Mouse (Mus musculus): ENCODE data around the gene Lrfn4.

DNA sequence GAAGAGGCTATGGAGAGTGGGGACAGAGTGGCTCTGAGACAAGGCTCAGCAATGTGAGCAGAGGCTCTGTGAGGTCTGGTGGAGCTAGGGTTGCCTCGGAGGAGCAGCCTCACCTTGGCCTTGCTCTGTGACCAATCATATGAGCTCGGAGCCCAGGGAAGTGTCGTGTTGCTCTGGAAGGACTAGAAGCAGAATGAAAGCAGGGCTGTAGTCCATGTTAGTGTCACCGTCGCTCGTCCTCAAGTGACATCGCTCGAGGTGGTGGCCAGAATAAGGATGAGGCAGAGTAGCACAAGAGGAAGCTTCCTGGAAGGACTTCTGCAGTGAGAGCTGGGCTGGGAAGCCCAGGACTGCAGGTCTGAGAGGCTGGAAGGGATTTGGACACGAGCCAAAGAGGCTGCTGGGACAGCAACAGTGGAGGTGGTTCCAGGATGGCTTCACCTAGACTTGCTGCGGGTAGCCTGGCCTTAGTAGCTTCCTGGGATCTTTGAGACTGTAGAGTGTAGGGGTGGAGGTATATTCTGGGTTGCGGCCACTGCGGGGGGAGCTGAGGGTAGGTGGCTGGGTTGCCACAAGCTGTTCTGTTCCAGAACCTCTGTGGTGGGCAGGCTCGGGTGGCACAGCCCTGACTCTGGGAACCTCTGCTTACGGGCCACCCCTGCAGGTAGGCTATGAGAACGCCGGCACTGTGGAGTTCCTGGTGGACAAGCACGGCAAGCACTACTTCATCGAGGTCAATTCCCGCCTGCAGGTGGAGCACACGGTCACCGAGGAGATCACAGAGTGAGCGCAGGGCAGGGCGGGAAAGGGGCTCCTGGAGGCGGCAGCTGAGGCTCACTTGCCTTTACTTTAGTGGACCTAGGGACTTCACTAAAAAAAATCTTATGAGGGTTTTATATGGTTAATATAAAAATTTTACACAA lies 11.4 kb downstream of the Lrfn4 start:
- TF ChIP-seq GATA1 (IDR thresholded peaks at IDR 0.05; ENCODE audit: low read length) (no peak), TAL1 (IDR thresholded peaks at IDR 0.05; ENCODE audit: low read length) (no peak)

All from erythroblast, embryonic 14.5 days (primary cell).